ENCODE assay signal across 8 mouse cellular contexts in the genomic region with DNA sequence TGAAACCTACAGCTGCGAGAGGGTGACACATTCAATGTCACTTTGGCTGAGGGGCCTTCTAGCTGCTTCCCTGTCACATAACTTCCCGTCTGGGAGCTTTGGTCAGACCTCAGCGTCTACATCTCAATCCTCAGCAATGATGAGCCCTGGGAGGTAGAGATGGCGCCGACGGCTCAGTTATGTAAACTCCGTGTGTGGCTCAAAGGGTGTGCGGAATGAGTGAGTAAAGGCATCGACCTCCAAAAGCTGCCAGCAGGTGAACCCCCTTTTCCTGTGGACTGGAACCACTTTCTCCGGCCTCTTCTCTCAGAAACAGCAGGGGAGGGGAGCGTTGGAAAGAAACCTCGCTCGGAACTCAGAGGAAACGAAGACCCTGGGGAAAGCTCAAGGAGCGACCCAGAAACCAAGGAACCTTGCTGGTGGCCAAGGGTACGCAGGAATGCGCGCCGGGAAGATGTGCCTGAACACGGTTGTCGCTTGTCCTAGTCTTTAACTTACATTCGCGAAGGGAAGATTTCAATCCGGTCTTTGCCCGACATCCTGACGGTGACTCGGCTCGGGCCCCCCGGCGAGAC. TPM values are rescaled to one million over a fixed set of nuclear protein-coding genes. Genes with fewer than 3 reads are reported as not detected.
DNase-seq lines count a peak whose midpoint lies in the region; ATAC-seq and TF ChIP-seq lines count a peak whose summit lies in the region.

No protein-coding gene starts in this region.

- under 1% methylated on average over 30 of the region's 30 CpGs for WGBS in heart, adult 2 months
- WGBS in hindbrain, embryonic 12.5 days: under 1% methylated on average over 30 of the region's 30 CpGs

- H3K9me3 ChIP-seq in hindbrain, embryonic 12.5 days (replicated peaks): no peaks in the 10 kb centered on the region

- intact Hi-C loops in heart, adult 2 months (cut with DNase I): loop anchor here (5.0 to 10.0 kb wide), 3 partner anchors 114 to 1784 kb away; a partner anchor contains a TSS
- intact Hi-C loops in heart, postnatal 10 days (cut with DNase I): loop anchor here (5.0 to 10.0 kb wide), 2 partner anchors 114 to 636 kb away; a partner anchor contains a TSS

- H3K4me2 ChIP-seq in hindbrain, embryonic 12.5 days (replicated peaks): peak overlapping the region; percentile 82

- peaks cover 4% of the 10 kb centered on the region for H3K4me1 ChIP-seq in heart, adult 2 months (ENCODE audit: control insufficient read depth, insufficient read depth, low read length)
- peaks cover 22% of the 10 kb centered on the region for H3K4me1 ChIP-seq in hindbrain, embryonic 12.5 days

- H3K79me2 ChIP-seq in heart, adult 2 months (replicated peaks; ENCODE audit: control insufficient read depth, insufficient read depth, low read length): peaks cover 6% of the 10 kb centered on the region; the same call in 1 of the 2 replicates

- peaks cover 11% of the 10 kb centered on the region for H3K36me3 ChIP-seq in heart, adult 2 months (ENCODE audit: control insufficient read depth, insufficient read depth, low read length)
- H3K36me3 ChIP-seq in hindbrain, embryonic 12.5 days: peaks cover 6% of the 10 kb centered on the region; the same call in 1 of the 2 replicates

- no peak for TF ChIP-seq CTCF in heart, adult 2 months (IDR thresholded peaks at IDR 0.05)

- ATAC-seq in hindbrain, embryonic 12.5 days (ENCODE audit: low FRiP score): peak; percentile 46
- ATAC-seq in megakaryocyte progenitor cell, adult 5-6 weeks (replicated peaks; ENCODE audit: poor library complexity): peak; percentile 18

- DNase-seq in heart, adult 2 months: no peak
- no peak for DNase-seq in heart, postnatal 10 days
- peak; percentile 50 for DNase-seq in thymus, postnatal 0 days (ENCODE audit: low spot score)
- DNase-seq in thymus, postnatal 4 days: no peak
- DNase-seq in urinary bladder, adult 18-20 months (ENCODE audit: low spot score in 2 of 2): no peak
- no peak for DNase-seq in cerebellum, adult 9-10 months

- peak; percentile 80 for TF ChIP-seq POLR2A in heart, adult 2 months (IDR thresholded peaks at IDR 0.05; ENCODE audit: insufficient read depth, low read depth, low read length)

- H3K4me3 ChIP-seq in heart, adult 2 months: peak overlapping the region; percentile 93
- H3K4me3 ChIP-seq in hindbrain, embryonic 12.5 days: peak overlapping the region; percentile 86

- H3K27me3 ChIP-seq in heart, adult 2 months (ENCODE audit: control insufficient read depth, insufficient read depth, low read length): no peaks in the 10 kb centered on the region
- H3K27me3 ChIP-seq in hindbrain, embryonic 12.5 days: no peaks in the 10 kb centered on the region

- peak overlapping the region; percentile 76 for H3K9ac ChIP-seq in heart, adult 2 months (ENCODE audit: low read depth, low read length)
- H3K9ac ChIP-seq in hindbrain, embryonic 12.5 days: peak overlapping the region; percentile 76

- H3K27ac ChIP-seq in heart, adult 2 months: peak overlapping the region; percentile 73
- peak overlapping the region; percentile 46; the same call in 1 of the 2 replicates for H3K27ac ChIP-seq in hindbrain, embryonic 12.5 days

- no peak for TF ChIP-seq EP300 in heart, adult 2 months (IDR thresholded peaks at IDR 0.05; ENCODE audit: insufficient read depth, low read depth, low read length)

RNA-seq across cellular contexts. Expression of a gene that starts 0.4 kb away (rescaled TPM):
- 10 to 100 TPM; 72.8 to 79.8 TPM for total RNA-seq in heart, adult 2 months (2021)
- 31.8 and 64.5 TPM in 2 replicates for polyA plus RNA-seq in heart, adult 2 months (2012; rRNA removed)
- 100 to 1,000 TPM in 1 of 2 experiments, 10 to 100 TPM in 1; 91.3 to 101 TPM for total RNA-seq in heart, postnatal 10 days (2021)
- polyA plus RNA-seq in thymus, postnatal 0 days (2015; fragmentation: Nextera tagmentation; extraction: Ambion mirVana): 108 and 112 TPM in 2 replicates
- 95.4 and 98.4 TPM in 2 replicates for polyA plus RNA-seq in hindbrain, embryonic 12.5 days (2016; fragmentation: Nextera tagmentation; extraction: Ambion mirVana)
- 71.3 and 72.6 TPM in 2 replicates for total RNA-seq in megakaryocyte progenitor cell, adult 5-6 weeks (2015)
- 27.9 and 35.2 TPM in 2 replicates for total RNA-seq in megakaryocyte progenitor cell, adult 5-6 weeks (2017)

RNA-seq across cellular contexts. Expression of a gene that starts 0.6 kb away (rescaled TPM):
- total RNA-seq in heart, adult 2 months (2021): 10 to 100 TPM; 54.6 to 55.0 TPM
- 11.8 and 21.2 TPM in 2 replicates for polyA plus RNA-seq in heart, adult 2 months (2012; rRNA removed)
- 10 to 100 TPM; 61.8 to 64.2 TPM for total RNA-seq in heart, postnatal 10 days (2021)
- 208 and 236 TPM in 2 replicates for polyA plus RNA-seq in thymus, postnatal 0 days (2015; fragmentation: Nextera tagmentation; extraction: Ambion mirVana)
- 161 TPM in 2 replicates for polyA plus RNA-seq in hindbrain, embryonic 12.5 days (2016; fragmentation: Nextera tagmentation; extraction: Ambion mirVana)
- total RNA-seq in megakaryocyte progenitor cell, adult 5-6 weeks (2015): 182 and 193 TPM in 2 replicates
- total RNA-seq in megakaryocyte progenitor cell, adult 5-6 weeks (2017): 111 and 115 TPM in 2 replicates

RNA-seq across cellular contexts. Expression of a gene that starts 45.8 kb away (rescaled TPM):
- total RNA-seq in heart, adult 2 months (2021): under 1 TPM; 0.27 to 0.29 TPM
- polyA plus RNA-seq in heart, adult 2 months (2012; rRNA removed): 0.10 and 0.41 TPM in 2 replicates
- under 1 TPM; 0.32 to 0.86 TPM for total RNA-seq in heart, postnatal 10 days (2021)
- 2.7 and 3.0 TPM in 2 replicates for polyA plus RNA-seq in thymus, postnatal 0 days (2015; fragmentation: Nextera tagmentation; extraction: Ambion mirVana)
- polyA plus RNA-seq in hindbrain, embryonic 12.5 days (2016; fragmentation: Nextera tagmentation; extraction: Ambion mirVana): 2.5 and 2.6 TPM in 2 replicates
- not detected in 2 replicates for total RNA-seq in megakaryocyte progenitor cell, adult 5-6 weeks (2015)
- not detected in 2 replicates for total RNA-seq in megakaryocyte progenitor cell, adult 5-6 weeks (2017)
